Mouse (Mus musculus) limb, embryonic 14.5 days (tissue): ENCODE results near the gene Abo. TPM values are rescaled to one million over a fixed set of nuclear protein-coding genes. Genes with fewer than 3 reads are reported as not detected.
"Not testable (repeated sequence)": the region's sequence is repeated elsewhere in the genome, so short reads cannot be mapped to it uniquely, and the experiment has no call there.

Source experiments
- ATAC-seq: fragments of 200-750 bp; cut with Nextera tagmentation; 2 replicates; pipeline ENCODE4 v1.8.0; 2017; ENCODE audit warnings: low read depth, moderate number of reproducible peaks, moderate TSS enrichment; ENCODE audit not compliant: low FRiP score
- DNase-seq: peaks from one replicate; pipeline ENCODE4 v3.0.0-alpha.2; 2015; ENCODE audit warnings: low spot score
- H3K27ac ChIP-seq: fragments of 300-500 bp; sonication (generic); replicated peaks from 2 replicates; pipeline ENCODE4 v1.5.1; 2014; ENCODE audit warnings: low read depth, mild to moderate bottlenecking, low read length, moderate library complexity, mixed read lengths
- H3K27me3 ChIP-seq: fragments of 300-500 bp; sonication (generic); 2 replicates; pipeline ENCODE4 v1.6.1; 2014; ENCODE audit warnings: low read length, mixed read lengths; ENCODE audit not compliant: control insufficient read depth, insufficient read depth
- H3K36me3 ChIP-seq: fragments of 300-500 bp; sonication (generic); 2 replicates; pipeline ENCODE4 v1.6.1; 2014; ENCODE audit warnings: mild to moderate bottlenecking, low read length, moderate library complexity, mixed read lengths; ENCODE audit not compliant: control insufficient read depth, insufficient read depth
- H3K4me1 ChIP-seq: fragments of 300-500 bp; sonication (generic); 2 replicates; pipeline ENCODE4 v1.6.1; 2014; ENCODE audit warnings: antibody characterized with exemption, low read length, mixed read lengths; ENCODE audit not compliant: control insufficient read depth, insufficient read depth
- H3K4me2 ChIP-seq: fragments of 300-500 bp; sonication (generic); replicated peaks from 2 replicates; pipeline ENCODE4 v1.6.1; 2014; ENCODE audit warnings: low read depth, mild to moderate bottlenecking, low read length, moderate library complexity; ENCODE audit not compliant: severe bottlenecking
- H3K4me3 ChIP-seq: fragments of 300-500 bp; sonication (generic); replicated peaks from 2 replicates; pipeline ENCODE4 v1.5.1; 2014; ENCODE audit warnings: low read length
- H3K9ac ChIP-seq: fragments of 300-500 bp; sonication (generic); 2 replicates; pipeline ENCODE4 v1.6.1; 2014; ENCODE audit warnings: mild to moderate bottlenecking, low read depth, low read length, moderate library complexity; ENCODE audit not compliant: severe bottlenecking
- H3K9me3 ChIP-seq: fragments of 300-500 bp; sonication (generic); 2 replicates; pipeline ENCODE4 v1.6.1; 2016; ENCODE audit warnings: low read length; ENCODE audit not compliant: control insufficient read depth
- POLR2A ChIP-seq: fragments of 200-500 bp; IDR thresholded peaks from 2 replicates; pipeline ENCODE4 v1.8.0; 2012; ENCODE audit warnings: inconsistent platforms, mild to moderate bottlenecking, moderate library complexity, borderline replicate concordance; ENCODE audit not compliant: insufficient read depth, insufficient read length; ENCODE audit errors: extremely low read depth
- WGBS: fragments of 180-500 bp; shearing (Covaris S2); extraction: QIAGEN DNeasy Blood & Tissue Kit; methylation state at CpG from one replicate; pipeline ENCODE4 v1.1.7; 2014; 5-methylcytosine and 5-hydroxymethylcytosine counted together
- polyA plus RNA-seq, 2 experiments: library from polyadenylated mRNA; depleted of rRNA in 1 of 2; stranded (reverse) in 1 of 2; unstranded in 1 of 2; fragments of >200 nt; fragmentation: Nextera tagmentation in 1 of 2; extraction: Ambion mirVana in 1 of 2; gene quantifications; 2 replicates each; pipeline versions ENCODE4 v1.2.1 to v1.2.3; 2012 to 2014

Abo gene
- polyA plus RNA-seq, 2 experiments = not detected

DNA sequence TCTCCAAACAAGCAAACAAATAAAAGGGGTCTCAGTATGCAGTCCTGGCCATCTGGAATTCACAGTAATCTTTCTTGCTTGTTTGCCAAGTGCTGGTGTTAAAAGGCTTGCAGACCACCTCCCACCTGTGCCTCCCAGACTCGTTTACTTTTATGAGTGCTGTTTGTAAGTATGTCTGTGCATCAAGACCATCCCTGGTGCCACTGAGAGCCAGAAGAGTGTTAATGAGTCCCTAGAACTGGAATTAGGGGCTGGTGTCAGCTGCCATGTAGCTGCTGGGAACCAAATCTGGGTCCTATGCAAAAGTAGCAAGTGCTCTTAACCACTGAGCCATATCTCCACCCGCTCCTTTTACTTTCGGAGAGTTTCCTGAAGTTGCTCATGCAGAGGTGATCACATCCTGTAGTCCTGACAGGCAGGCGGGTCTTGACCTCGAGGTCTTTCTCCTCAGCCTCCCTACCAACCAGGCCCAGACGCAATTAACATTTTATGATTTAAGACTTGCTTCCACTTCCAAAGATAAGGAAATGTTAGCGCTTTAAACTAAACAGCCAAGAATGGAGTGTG is 37.1 kb upstream of the Abo start:
- no peak overlapping the region for H3K27ac ChIP-seq
- WGBS = 4% methylated on average over 7 of the region's 7 CpGs

DNA sequence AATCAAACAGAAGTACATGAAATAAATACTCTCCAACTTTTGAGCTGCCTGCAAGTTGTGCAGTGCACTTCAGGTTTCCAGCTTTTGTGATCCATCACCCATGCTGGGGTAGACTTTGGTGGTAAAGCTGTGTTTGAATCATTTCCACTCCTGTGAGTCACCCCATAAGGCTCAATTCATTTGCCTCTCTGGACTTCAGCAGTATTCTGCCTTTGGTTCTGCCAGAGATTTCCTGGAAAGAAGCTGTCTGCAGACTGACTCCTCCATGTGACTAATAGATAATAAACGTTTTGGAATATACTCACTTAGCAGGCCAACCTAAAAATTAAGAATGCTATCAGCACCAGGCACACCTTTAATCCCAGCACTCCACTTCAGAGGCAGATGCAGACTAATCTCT is 36.0 kb upstream of the Abo start:
- no peak overlapping the region; the same call in 1 of the 2 replicates for H3K9ac ChIP-seq
- no peak overlapping the region for H3K4me2 ChIP-seq
- H3K27me3 ChIP-seq = no peaks in the 10 kb centered on the region
- no peak for ATAC-seq
- no peak overlapping the region for H3K4me3 ChIP-seq
- peaks cover 16% of the 10 kb centered on the region for H3K4me1 ChIP-seq
- TF ChIP-seq POLR2A = no peak
- no peaks in the 10 kb centered on the region for H3K9me3 ChIP-seq
- 55% methylated on average over 1 of the region's 1 CpGs for WGBS
- no peak for DNase-seq
- H3K27ac ChIP-seq = no peak overlapping the region
- peaks cover 56% of the 10 kb centered on the region for H3K36me3 ChIP-seq

More for the DNA sequence above, 37.1 kb upstream of the Abo start:
- Histone ChIP-seq H3K27me3 (no peaks in the 10 kb centered on the region), H3K4me2 (peak overlapping the region; percentile 69), H3K4me1 (peaks cover 16% of the 10 kb centered on the region), H3K36me3 (peaks cover 56% of the 10 kb centered on the region), H3K9me3 (no peaks in the 10 kb centered on the region), H3K9ac (peak overlapping the region; percentile 75), H3K4me3 (peak overlapping the region; percentile 76)
- no peak for TF ChIP-seq POLR2A
- ATAC-seq = no peak
- DNase-seq = no peak

DNA sequence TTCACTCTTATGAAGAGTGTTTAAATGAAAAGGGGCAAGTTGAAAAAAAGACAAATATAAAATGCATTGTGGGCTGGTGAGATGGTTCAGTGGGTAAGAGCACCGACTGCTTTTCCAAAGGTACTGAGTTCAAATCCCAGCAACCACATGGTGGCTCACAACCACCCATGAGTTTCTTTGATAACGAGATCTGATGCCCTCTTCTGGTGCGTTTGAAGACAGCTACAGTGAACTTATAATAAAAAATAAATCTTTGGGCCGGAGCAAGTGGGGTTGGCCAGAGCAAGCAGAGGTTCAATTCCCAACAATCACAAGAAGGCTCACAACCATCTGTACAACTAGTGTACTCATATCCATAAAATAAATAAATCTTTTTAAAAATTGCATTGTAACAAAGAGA is 31.1 kb upstream of the Abo start:
- H3K4me2 ChIP-seq = no peak overlapping the region
- DNase-seq = no peak
- H3K27ac ChIP-seq = no peak overlapping the region
- WGBS = 97% methylated on average over 4 of the region's 4 CpGs
- ATAC-seq = no peak
- TF ChIP-seq POLR2A = no peak
- no peaks in the 10 kb centered on the region for H3K9me3 ChIP-seq
- no peak overlapping the region for H3K4me3 ChIP-seq
- H3K27me3 ChIP-seq = no peaks in the 10 kb centered on the region
- no peaks in the 10 kb centered on the region for H3K4me1 ChIP-seq
- peaks cover 81% of the 10 kb centered on the region for H3K36me3 ChIP-seq
- no peak overlapping the region for H3K9ac ChIP-seq

DNA sequence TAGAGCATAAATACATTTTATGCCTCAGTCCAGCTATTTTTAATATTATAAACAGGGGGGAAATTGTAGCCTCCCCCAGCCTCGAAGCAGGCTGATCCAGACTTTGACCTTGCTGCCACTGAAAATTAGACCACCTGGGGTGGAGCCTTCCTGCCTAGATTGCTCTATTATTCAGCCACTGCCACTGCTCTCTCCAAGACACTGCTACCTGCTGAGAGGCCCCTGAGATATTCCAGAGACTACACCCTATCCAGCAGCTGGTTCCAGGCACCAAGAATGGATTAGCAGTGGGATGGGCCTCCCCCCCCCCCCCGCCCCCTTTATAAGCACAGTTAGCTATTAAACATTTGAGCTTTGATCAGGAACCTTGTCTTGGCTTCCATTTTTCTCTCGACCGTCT is 21.4 kb upstream of the Abo start:
- not testable (repeated sequence) for DNase-seq, ATAC-seq, H3K27me3 ChIP-seq, H3K9me3 ChIP-seq, H3K9ac ChIP-seq, H3K27ac ChIP-seq, H3K4me2 ChIP-seq, H3K4me1 ChIP-seq, H3K4me3 ChIP-seq
- H3K36me3 ChIP-seq = peaks cover 22% of the 10 kb centered on the region
- WGBS = 60% methylated on average over 4 of the region's 4 CpGs

DNA sequence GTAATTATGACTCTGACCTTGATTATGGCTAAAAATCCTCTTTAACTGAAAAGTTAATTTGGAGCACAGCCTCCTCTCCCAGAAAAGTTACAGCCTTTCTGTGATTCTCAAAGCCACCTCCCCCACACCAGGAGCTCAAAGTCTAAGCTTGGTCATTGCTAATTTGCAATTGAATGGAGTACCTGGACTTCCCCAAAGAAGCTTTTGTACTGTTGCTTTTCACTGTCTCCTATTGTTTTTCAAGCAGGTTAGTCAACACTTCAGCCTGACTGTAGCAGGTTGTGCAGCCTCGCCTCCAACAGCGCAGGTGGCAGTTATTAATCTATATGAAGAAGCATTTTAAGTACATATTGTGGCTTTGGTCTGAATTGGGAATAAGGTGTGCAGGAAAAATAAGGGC is 20.8 kb upstream of the Abo start:
- DNase-seq, H3K4me3 ChIP-seq, H3K9ac ChIP-seq, H3K9me3 ChIP-seq, H3K27ac ChIP-seq, H3K4me1 ChIP-seq, ATAC-seq, H3K27me3 ChIP-seq, H3K4me2 ChIP-seq: not testable (repeated sequence)
- 90% methylated on average over 2 of the region's 2 CpGs for WGBS
- peaks cover 16% of the 10 kb centered on the region for H3K36me3 ChIP-seq

DNA sequence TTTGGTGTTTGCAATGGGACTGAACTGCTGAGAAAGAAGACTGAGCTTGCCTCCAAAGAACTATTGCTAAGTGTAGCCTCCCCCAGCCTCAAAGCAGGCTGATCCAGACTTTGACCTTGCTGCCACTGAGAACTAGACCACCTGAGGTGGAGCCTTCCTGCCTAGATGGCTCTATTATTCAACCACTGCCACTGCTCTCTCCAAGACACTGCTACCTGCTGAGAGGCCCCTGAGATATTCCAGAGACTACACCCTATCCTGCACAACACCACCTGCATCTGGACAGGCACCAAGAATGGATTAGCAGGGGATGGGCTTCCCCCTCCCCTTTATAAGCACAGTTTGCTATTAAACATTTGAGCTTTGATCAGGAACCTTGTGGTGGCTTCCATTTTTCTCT is 13.8 kb upstream of the Abo start:
- Histone ChIP-seq H3K9ac (no peak overlapping the region), H3K36me3 (no peaks in the 10 kb centered on the region), H3K4me2 (no peak overlapping the region), H3K4me3 (no peak overlapping the region), H3K9me3 (peaks cover 3% of the 10 kb centered on the region; the same call in 1 of the 2 replicates), H3K4me1 (no peaks in the 10 kb centered on the region), H3K27me3 (no peaks in the 10 kb centered on the region), H3K27ac (no peak overlapping the region)
- ATAC-seq (no peak), DNase-seq (no peak)
- no peak for TF ChIP-seq POLR2A
